Mouse (Mus musculus) forebrain, embryonic 14.5 days (tissue): ENCODE measurements around the gene Mettl1. TPM values are rescaled to one million over a fixed set of nuclear protein-coding genes. Genes with fewer than 3 reads are reported as not detected.

Experiments
- ATAC-seq: fragments of 200-750 bp; cut with Nextera tagmentation; 2 replicates; pipeline ENCODE4 v1.8.0; 2017; ENCODE audit warnings: mild to moderate bottlenecking, moderate library complexity
- DNase-seq: peaks from one replicate; pipeline ENCODE4 v3.0.0-alpha.2; 2015; ENCODE audit warnings: low spot score
- H3K27ac ChIP-seq: fragments of 300-500 bp; sonication (generic); 2 replicates; pipeline ENCODE4 v1.5.1; 2014; ENCODE audit warnings: low read depth, mild to moderate bottlenecking, control low read depth, low read length, moderate library complexity
- H3K27me3 ChIP-seq: fragments of 300-500 bp; sonication (generic); replicated peaks from 2 replicates; pipeline ENCODE4 v1.6.1; 2014; ENCODE audit warnings: low read length, control low read depth, mixed read lengths; ENCODE audit not compliant: control insufficient read depth, insufficient read depth
- H3K36me3 ChIP-seq: fragments of 300-500 bp; sonication (generic); 2 replicates; pipeline ENCODE4 v1.6.1; 2014; ENCODE audit warnings: low read length, control low read depth; ENCODE audit not compliant: control insufficient read depth, insufficient read depth
- H3K4me1 ChIP-seq: fragments of 300-500 bp; sonication (generic); 2 replicates; pipeline ENCODE4 v1.6.1; 2014; ENCODE audit warnings: antibody characterized with exemption, low read length, control low read depth; ENCODE audit not compliant: control insufficient read depth, insufficient read depth
- H3K4me2 ChIP-seq: fragments of 300-500 bp; sonication (generic); 2 replicates; pipeline ENCODE4 v1.6.1; 2014; ENCODE audit warnings: mild to moderate bottlenecking, control low read depth, low read length
- H3K4me3 ChIP-seq: fragments of 300-500 bp; sonication (generic); 2 replicates; pipeline ENCODE4 v1.5.1; 2014; ENCODE audit warnings: low read depth, low read length, control low read depth
- H3K9ac ChIP-seq: fragments of 300-500 bp; sonication (generic); 2 replicates; pipeline ENCODE4 v1.6.1; 2014; ENCODE audit warnings: mild to moderate bottlenecking, low read length, control low read depth, moderate library complexity
- H3K9me3 ChIP-seq: fragments of 300-500 bp; sonication (generic); replicated peaks from 2 replicates; pipeline ENCODE4 v1.6.1; 2016; ENCODE audit warnings: low read length, control low read depth, mixed read lengths; ENCODE audit not compliant: control insufficient read depth
- WGBS: fragments of 180-500 bp; shearing (Covaris S2); extraction: QIAGEN DNeasy Blood & Tissue Kit; methylation state at CpG from one replicate; pipeline ENCODE4 v1.1.7; 2014; 5-methylcytosine and 5-hydroxymethylcytosine counted together
- polyA plus RNA-seq: library from polyadenylated mRNA; unstranded; fragments of >200 nt; fragmentation: Nextera tagmentation; extraction: Ambion mirVana; gene quantifications from 2 replicates; pipeline ENCODE4 v1.2.1, GENCODE M21; 2014

Mettl1 gene
- polyA plus RNA-seq, result 21.4 and 22.3 TPM in 2 replicates

DNA sequence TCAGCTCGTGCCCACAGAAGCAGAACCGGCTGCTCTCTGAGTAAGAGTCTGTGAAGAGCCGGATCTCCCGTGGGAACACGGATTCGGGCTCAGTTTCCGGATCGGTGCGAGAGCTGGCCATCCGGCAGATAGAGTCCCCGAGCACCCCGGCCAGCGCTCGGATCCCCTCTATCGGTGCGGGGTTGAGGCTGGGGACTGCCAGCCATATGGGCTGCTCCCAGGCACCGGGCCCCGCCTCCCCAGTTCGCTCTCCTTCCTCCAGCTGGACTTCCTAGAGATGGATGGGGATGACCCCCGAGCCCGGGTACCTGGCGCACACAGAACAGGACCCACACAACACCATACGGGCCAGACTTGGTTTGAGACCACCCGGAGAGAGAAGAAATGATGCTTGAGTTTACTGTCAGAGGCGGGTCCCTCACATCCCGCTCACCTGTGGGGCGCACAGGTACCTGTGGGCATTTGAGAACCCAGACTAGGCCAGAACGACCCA is at the start of gene Mettl1, which contains the start of gene Eef1akmt3:
TSS of gene Mettl1 (plus strand) at position 141 of the 493 bp plus-strand sequence.
TSS of gene Eef1akmt3 (minus strand) at position 240 of the 493 bp plus-strand sequence.
- under 1% methylated on average over 28 of the region's 28 CpGs for WGBS
- DNase-seq (peak; percentile 36), ATAC-seq (peak; percentile 80)
- peaks cover 3% of the 10 kb centered on the region; the same call in 1 of the 2 replicates for H3K4me1 ChIP-seq
- peaks cover 9% of the 10 kb centered on the region; the same call in 1 of the 2 replicates for H3K36me3 ChIP-seq
- H3K27me3 ChIP-seq, result no peaks in the 10 kb centered on the region
- H3K4me3 ChIP-seq, result peak within 1 kb of the TSS; percentile 70
- H3K9me3 ChIP-seq, result no peaks in the 10 kb centered on the region
- peak within 1 kb of the TSS; percentile 71 for H3K9ac ChIP-seq
- peak within 1 kb of the TSS; percentile 96 for H3K4me2 ChIP-seq
- no peak within 1 kb of the TSS for H3K27ac ChIP-seq

DNA sequence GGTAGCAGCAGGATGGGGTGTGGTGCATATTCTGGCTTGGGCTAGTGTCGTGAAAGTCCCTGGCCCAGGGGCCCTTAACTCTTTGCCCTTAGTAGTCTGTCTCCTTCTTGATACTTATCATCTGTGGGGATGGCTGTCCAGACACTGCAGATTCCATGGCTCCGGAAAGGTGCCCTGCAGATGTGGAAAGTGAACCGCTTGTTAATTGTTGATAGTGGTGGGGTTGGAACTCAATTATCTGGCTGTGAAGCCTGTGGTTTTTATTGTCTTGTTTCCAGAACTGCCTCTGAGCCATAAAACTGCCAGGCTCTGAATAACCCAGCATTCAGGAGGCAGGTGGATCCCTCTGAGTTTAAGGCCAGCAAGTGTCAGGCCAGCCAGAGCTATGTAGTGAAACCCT is 49.5 kb upstream of the Mettl1 start:
- Histone ChIP-seq H3K9me3 (no peaks in the 10 kb centered on the region), H3K27ac (no peak overlapping the region), H3K4me1 (peaks cover 11% of the 10 kb centered on the region), H3K9ac (no peak overlapping the region), H3K4me3 (no peak overlapping the region), H3K4me2 (no peak overlapping the region), H3K36me3 (peaks cover 48% of the 10 kb centered on the region), H3K27me3 (no peaks in the 10 kb centered on the region)
- ATAC-seq (no peak), DNase-seq (no peak)
- WGBS, result 74% methylated on average over 3 of the region's 3 CpGs

DNA sequence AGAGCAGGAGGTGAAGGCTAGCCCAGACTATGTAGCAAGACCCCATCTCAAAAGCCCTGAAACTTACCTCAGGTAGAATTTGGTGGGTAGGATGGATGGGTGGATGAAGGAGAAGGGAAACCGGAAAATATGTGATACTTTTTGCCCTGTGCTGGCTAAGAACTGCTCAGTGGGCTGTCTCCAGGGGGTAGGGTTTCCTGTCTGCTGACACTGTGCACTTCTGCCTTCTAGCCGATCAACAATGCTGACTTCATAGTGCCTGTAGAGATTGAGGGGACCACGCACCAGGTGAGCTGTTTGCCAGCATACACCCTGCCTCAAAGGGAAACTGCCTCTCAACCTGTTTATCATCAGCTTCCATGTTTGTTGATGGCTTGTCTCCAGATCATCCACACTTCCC is 47.6 kb upstream of the Mettl1 start:
- no peaks in the 10 kb centered on the region for H3K4me1 ChIP-seq
- no peak for DNase-seq
- no peaks in the 10 kb centered on the region for H3K27me3 ChIP-seq
- peaks cover 64% of the 10 kb centered on the region for H3K36me3 ChIP-seq
- H3K9ac ChIP-seq, result no peak overlapping the region
- H3K27ac ChIP-seq, result no peak overlapping the region
- H3K4me2 ChIP-seq, result no peak overlapping the region
- WGBS, result 96% methylated on average over 3 of the region's 3 CpGs
- H3K9me3 ChIP-seq, result no peaks in the 10 kb centered on the region
- H3K4me3 ChIP-seq, result no peak overlapping the region
- ATAC-seq, result no peak

DNA sequence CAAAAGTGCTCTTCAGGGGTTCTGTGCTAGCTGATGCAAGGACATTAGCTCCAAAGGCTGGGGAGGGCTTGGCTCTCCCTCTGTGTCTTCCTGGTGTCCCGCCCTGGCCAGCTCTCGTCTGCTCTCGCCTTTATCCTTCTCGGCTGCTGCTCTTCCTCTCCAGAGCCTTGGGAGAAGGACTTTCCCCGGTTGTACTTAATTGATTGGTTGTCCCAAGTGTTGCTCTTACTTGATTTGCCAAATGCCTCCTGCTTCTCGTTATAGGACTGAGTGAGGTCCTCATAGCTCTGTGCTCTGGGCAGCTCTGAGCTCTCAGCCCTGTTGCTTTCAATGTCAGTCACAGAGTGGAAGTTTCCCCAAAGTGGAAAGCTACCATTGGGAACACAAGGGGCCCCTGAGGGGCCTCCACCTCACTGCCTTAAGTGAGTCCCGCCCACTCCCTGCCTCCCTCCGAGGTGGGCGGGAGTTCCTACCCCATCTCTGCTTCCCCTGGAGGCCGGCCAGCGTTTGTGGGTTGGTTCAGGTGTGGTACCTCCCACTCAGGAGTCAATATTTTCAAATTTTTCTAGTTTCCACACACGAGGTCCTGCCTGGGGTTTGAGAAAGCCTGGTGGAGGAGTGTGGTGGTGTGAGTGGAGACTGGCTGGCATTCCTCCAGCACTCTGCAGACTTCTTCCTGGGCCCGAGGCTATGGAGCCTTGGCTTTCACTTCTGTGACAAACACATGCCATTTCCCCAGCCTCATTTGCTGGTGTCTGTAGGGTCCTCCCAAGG is 43.7 kb upstream of the Mettl1 start:
- Histone ChIP-seq H3K4me2 (no peak overlapping the region), H3K36me3 (peaks cover 71% of the 10 kb centered on the region), H3K4me3 (no peak overlapping the region), H3K4me1 (no peaks in the 10 kb centered on the region), H3K9me3 (no peaks in the 10 kb centered on the region), H3K27ac (no peak overlapping the region), H3K9ac (no peak overlapping the region), H3K27me3 (no peaks in the 10 kb centered on the region)
- 67% methylated on average over 13 of the region's 13 CpGs for WGBS
- no peak for DNase-seq
- ATAC-seq, result no peak

DNA sequence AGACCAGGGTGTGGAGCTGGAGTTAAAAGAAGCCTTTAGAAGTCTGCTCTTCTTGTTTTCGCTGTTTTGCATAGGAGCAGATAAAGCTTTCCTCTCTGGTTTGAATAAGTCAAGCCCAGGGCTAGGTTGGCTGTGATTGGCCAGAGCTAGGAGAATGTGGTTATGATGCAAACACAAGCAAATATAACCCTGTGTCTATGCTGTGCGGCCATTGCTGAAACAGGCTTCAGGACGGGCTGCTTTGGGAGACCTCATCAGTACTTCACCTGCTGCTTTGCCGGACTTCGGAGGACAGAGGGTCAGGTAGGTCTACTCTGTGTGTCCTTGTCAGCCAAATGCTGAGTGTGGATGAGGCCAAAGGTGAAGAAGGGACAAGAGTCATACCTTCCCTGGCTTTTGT is 40.7 kb upstream of the Mettl1 start, which contains the start of gene Avil:
TSS of gene Avil (plus strand) at position 181 of the 400 bp plus-strand sequence.
- Histone ChIP-seq H3K9me3 (no peaks in the 10 kb centered on the region), H3K9ac (no peak within 1 kb of the TSS), H3K36me3 (peaks cover 41% of the 10 kb centered on the region), H3K4me3 (no peak within 1 kb of the TSS), H3K27ac (no peak within 1 kb of the TSS), H3K4me2 (no peak within 1 kb of the TSS), H3K4me1 (no peaks in the 10 kb centered on the region), H3K27me3 (no peaks in the 10 kb centered on the region)
- no peak for DNase-seq
- WGBS, result 91% methylated on average over 5 of the region's 5 CpGs
- peak; percentile 28; the same call in 1 of the 2 replicates for ATAC-seq

DNA sequence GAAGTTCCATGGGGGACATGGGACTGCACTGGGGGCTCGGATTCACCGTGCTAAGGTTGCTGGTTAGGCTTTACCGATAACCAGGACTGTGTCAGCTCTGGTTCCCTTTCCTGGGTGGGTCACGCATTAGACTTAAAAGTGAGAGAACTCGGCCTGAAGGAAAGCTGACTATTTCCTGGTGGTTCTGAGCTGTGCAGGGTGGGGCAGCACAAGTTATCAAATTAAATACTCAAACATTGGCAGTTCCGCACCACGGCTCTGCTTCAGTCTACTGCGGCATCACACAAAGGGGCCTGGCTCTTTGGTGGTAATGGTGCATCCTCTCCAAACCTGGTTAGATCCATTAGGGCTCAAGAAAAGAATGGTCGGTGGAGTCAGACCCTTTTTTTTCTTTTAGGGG is 39.9 kb upstream of the Mettl1 start:
- ATAC-seq, result no peak

DNA sequence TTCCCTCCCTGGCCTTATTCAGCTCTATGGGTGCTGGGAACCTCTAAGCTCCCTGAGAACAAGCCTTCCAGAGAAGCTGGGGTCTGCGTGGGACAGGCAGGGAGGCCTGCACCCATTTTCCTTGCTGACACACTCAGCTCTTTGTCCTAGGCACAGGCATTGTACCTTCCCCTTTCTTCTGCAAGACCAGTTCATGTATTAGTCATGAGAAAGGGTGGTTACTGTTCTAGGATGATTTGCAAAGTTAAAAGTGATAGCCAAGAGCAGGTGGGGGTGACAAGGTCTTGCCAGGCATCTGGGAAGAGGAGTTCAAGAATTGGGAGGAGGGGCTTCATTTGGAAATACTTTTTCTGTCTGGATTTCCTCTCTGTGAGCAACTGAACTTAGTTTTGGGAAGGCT is 39.2 kb upstream of the Mettl1 start:
- Histone ChIP-seq H3K9ac (no peak overlapping the region), H3K4me1 (no peaks in the 10 kb centered on the region), H3K4me3 (no peak overlapping the region), H3K27me3 (no peaks in the 10 kb centered on the region), H3K9me3 (no peaks in the 10 kb centered on the region), H3K27ac (no peak overlapping the region), H3K36me3 (peaks cover 34% of the 10 kb centered on the region), H3K4me2 (no peak overlapping the region)
- no peak for DNase-seq
- no peak for ATAC-seq
- WGBS, result 64% methylated on average over 1 of the region's 1 CpGs

More for the DNA sequence above, 39.9 kb upstream of the Mettl1 start:
- DNase-seq, result no peak
- no peak overlapping the region for H3K27ac ChIP-seq
- no peak overlapping the region for H3K9ac ChIP-seq
- no peaks in the 10 kb centered on the region for H3K27me3 ChIP-seq
- H3K36me3 ChIP-seq, result peaks cover 34% of the 10 kb centered on the region
- no peaks in the 10 kb centered on the region for H3K9me3 ChIP-seq
- 89% methylated on average over 9 of the region's 9 CpGs for WGBS
- H3K4me3 ChIP-seq, result no peak overlapping the region
- no peaks in the 10 kb centered on the region for H3K4me1 ChIP-seq
- no peak overlapping the region for H3K4me2 ChIP-seq

DNA sequence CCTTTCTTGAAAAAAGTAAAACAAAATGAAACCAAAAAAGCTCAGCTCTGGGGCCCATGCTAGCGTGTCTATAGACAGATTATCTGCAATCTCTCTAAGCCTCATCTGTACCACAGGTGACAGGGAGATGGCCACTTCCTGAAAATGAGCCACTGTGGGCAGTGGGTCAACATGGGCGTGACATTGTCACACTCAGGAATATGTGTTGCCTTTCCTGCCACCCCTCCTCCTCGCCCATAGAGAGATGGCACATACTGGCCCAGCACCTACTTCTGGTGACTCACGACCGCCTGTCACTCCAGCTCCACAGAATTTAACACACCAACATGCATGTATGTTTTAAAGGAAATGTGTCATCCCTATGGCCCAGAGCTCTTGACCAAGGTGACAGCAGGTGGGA is 38.4 kb upstream of the Mettl1 start:
- no peak overlapping the region for H3K27ac ChIP-seq
- H3K9ac ChIP-seq, result no peak overlapping the region
- ATAC-seq, result no peak
- no peaks in the 10 kb centered on the region for H3K9me3 ChIP-seq
- H3K4me3 ChIP-seq, result no peak overlapping the region
- 90% methylated on average over 5 of the region's 5 CpGs for WGBS
- peaks cover 27% of the 10 kb centered on the region for H3K36me3 ChIP-seq
- no peak overlapping the region for H3K4me2 ChIP-seq
- DNase-seq, result no peak
- no peaks in the 10 kb centered on the region for H3K27me3 ChIP-seq
- H3K4me1 ChIP-seq, result no peaks in the 10 kb centered on the region

DNA sequence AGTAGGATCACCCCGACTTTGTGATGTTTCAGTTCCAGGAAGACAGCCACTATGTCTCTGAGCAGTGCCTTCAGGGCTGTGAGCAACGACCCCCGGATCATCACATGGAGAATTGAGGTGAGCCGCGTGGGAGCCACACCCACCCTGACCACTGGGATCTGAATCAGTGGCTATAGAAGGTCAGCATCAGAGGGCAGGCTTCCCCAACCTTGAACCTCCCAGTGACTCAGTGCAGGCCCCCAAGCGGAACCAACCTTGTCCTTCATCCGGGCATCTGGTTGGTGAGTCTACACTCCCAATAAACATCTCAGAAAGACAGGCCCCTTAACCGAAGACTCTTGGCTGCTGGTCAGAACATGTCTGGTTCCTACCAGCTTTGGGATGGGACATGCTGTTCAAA is 37.9 kb upstream of the Mettl1 start:
- Histone ChIP-seq H3K9me3 (no peaks in the 10 kb centered on the region), H3K9ac (no peak overlapping the region), H3K4me2 (no peak overlapping the region), H3K4me1 (no peaks in the 10 kb centered on the region), H3K27ac (no peak overlapping the region), H3K27me3 (no peaks in the 10 kb centered on the region), H3K4me3 (no peak overlapping the region), H3K36me3 (peaks cover 21% of the 10 kb centered on the region)
- 88% methylated on average over 8 of the region's 8 CpGs for WGBS
- ATAC-seq (no peak), DNase-seq (no peak)
